Mouse (Mus musculus) adrenal gland, postnatal 4 days (tissue): ENCODE results near the gene Hc. TPM values are rescaled to one million over a fixed set of nuclear protein-coding genes. Genes with fewer than 3 reads are reported as not detected.

ENCODE experiments used
- DNase-seq, 2 experiments: peaks; one replicate each; pipeline ENCODE4 v3.0.0; 2021 to 2022; ENCODE audit warnings: low spot score in 2 of 2, mixed read lengths in 2 of 2
- long read RNA-seq, 2 experiments: library from polyadenylated mRNA; stranded (forward); transcript quantifications; one replicate each; pipeline ENCODE4 v2.0.0; 2021
- total RNA-seq, 2 experiments: library from RNA; stranded (reverse); gene quantifications; 2 replicates each; pipeline ENCODE4 v1.2.3; 2021

Gene Hc
- 10 to 100 TPM in 1 of 2 experiments, 1 to 10 TPM in 1; 1.2 to 35.5 TPM for total RNA-seq
- long read RNA-seq, experiment 1, partial matches to known transcripts = 2 of 3 reads
- long read RNA-seq, experiment 1, other reads (novel, unspliced or antisense) = 1 of 3 reads
- long read RNA-seq, experiment 2 = 0 reads

GRCm38 (mm10) chr2:35061338-35061737, at the start of gene Hc:
Gene Hc (minus strand): TSS chr2:35061438.
- DNase-seq = no peak

- no peak for DNase-seq
Observed at GRCm38 (mm10) chr2:35110521-35110920, 49.3 kb upstream of the Hc start.

GRCm38 (mm10) chr2:35109924-35110304, 48.7 kb upstream of the Hc start:
- no peak for DNase-seq

GRCm38 (mm10) chr2:35109141-35109923, 48.1 kb upstream of the Hc start, which contains the start of gene Cntrl:
Gene Cntrl (plus strand): TSS chr2:35109492.
- peak; percentile 84 to 93 for DNase-seq

GRCm38 (mm10) chr2:35108712-35109111, 47.5 kb upstream of the Hc start:
- DNase-seq = no peak

GRCm38 (mm10) chr2:35107984-35108635, 46.9 kb upstream of the Hc start:
- no peak for DNase-seq

- DNase-seq = no peak
Observed at GRCm38 (mm10) chr2:35104843-35105242, 43.6 kb upstream of the Hc start.

GRCm38 (mm10) chr2:35103558-35103957, 42.3 kb upstream of the Hc start:
- DNase-seq = no peak

- DNase-seq = no peak
Observed at GRCm38 (mm10) chr2:35102777-35103176, 41.5 kb upstream of the Hc start.

GRCm38 (mm10) chr2:35101443-35101842, 40.2 kb upstream of the Hc start, which contains the start of gene AI182371:
Gene AI182371 (minus strand): TSS chr2:35101543.
- no peak for DNase-seq

GRCm38 (mm10) chr2:35100529-35100928, 39.3 kb upstream of the Hc start:
- DNase-seq = no peak

- DNase-seq = no peak
Observed at GRCm38 (mm10) chr2:35087418-35087817, 26.2 kb upstream of the Hc start.

- DNase-seq = no peak
Observed at GRCm38 (mm10) chr2:35079166-35079565, 17.9 kb upstream of the Hc start.

GRCm38 (mm10) chr2:35074328-35074727, 13.1 kb upstream of the Hc start:
- DNase-seq = no peak

GRCm38 (mm10) chr2:35072547-35072946, 11.3 kb upstream of the Hc start:
- DNase-seq = no peak

- no peak for DNase-seq
Observed at GRCm38 (mm10) chr2:35070275-35070674, 9.0 kb upstream of the Hc start.

GRCm38 (mm10) chr2:35069124-35069523, 7.9 kb upstream of the Hc start:
- DNase-seq = no peak

GRCm38 (mm10) chr2:35067117-35067516, 5.9 kb upstream of the Hc start:
- DNase-seq = no peak

GRCm38 (mm10) chr2:35066525-35067082, 5.4 kb upstream of the Hc start:
- DNase-seq = no peak

- no peak for DNase-seq
Observed at GRCm38 (mm10) chr2:35063333-35064030, 2.2 kb upstream of the Hc start.

GRCm38 (mm10) chr2:35060897-35061296, 341 bp downstream of the Hc start:
- DNase-seq = no peak
